Mouse (Mus musculus) layer of hippocampus, adult 11-12 months (tissue): Measurements from ENCODE around the gene Il21.

Experiments
- DNase-seq: peaks from one replicate; pipeline ENCODE4 v3.0.0; 2022; ENCODE audit warnings: low spot score

Gene Il21

GRCm38 (mm10) chr3:37191953-37192352, 40.5 kb downstream of the Il21 start:
- no peak for DNase-seq

- DNase-seq = no peak
Measured at GRCm38 (mm10) chr3:37185534-37185933, 46.9 kb downstream of the Il21 start.

- DNase-seq = peak; percentile 44
Measured at GRCm38 (mm10) chr3:37182415-37183269, 49.8 kb downstream of the Il21 start.

- DNase-seq = no peak
Measured at GRCm38 (mm10) chr3:37181041-37181440, 51.4 kb downstream of the Il21 start.

GRCm38 (mm10) chr3:37180039-37180743, 52.2 kb downstream of the Il21 start:
- DNase-seq = no peak

- DNase-seq = no peak
Measured at GRCm38 (mm10) chr3:37179472-37179871, 53.0 kb downstream of the Il21 start.

GRCm38 (mm10) chr3:37174711-37175572, 57.5 kb downstream of the Il21 start:
- DNase-seq = no peak

- no peak for DNase-seq
Measured at GRCm38 (mm10) chr3:37173285-37173684, 59.2 kb downstream of the Il21 start.
